In the genomic region with DNA sequence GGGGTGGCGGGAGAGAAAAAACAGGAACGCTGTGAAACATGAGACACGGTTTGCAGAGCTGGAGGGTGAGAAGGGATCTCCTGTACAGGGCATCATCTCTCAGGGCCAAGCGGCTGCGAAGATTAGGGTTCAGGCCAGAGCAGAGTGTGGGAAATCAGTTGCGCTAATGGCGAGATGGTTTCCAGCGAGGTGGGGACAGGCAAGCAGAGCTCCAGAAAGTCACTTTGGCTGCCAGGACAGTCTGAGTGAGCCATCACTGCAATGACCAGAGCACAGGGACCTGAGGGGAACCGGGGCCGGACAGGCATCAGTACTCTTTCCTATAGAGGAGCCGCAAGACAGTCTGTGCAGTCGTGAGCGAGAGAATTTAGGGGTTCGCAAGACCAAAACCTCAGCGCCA, we compare ENCODE assay signal across 11 mouse cellular contexts. TPM values are rescaled to one million over a fixed set of nuclear protein-coding genes. Genes with fewer than 3 reads are reported as not detected.
DNase-seq lines count a peak whose midpoint lies in the region; ATAC-seq lines count a peak whose summit lies in the region.
"Had no signal": no experiment of that assay in that cellular context is flagged by ENCODE, and none has a peak within 500 bp of the region (broad histone marks: within the 10 kb centered on the region; RNA-seq: fewer than 3 reads in every experiment).

No protein-coding gene starts in this region.

- H3K27ac ChIP-seq in heart, embryonic 13.5 days (replicated peaks) = no peak overlapping the region
- H3K27ac ChIP-seq in midbrain, embryonic 11.5 days (ENCODE audit: low read depth, low read length) = no peak overlapping the region
- H3K27ac ChIP-seq in midbrain, embryonic 15.5 days = no peak overlapping the region
- peak overlapping the region; percentile 54 for H3K27ac ChIP-seq in hindbrain, embryonic 11.5 days (ENCODE audit: low read depth, low read length)
- H3K27ac ChIP-seq in neural tube, embryonic 11.5 days (ENCODE audit: low read depth, low read length) = no peak overlapping the region

- no peaks in the 10 kb centered on the region for H3K36me3 ChIP-seq in heart, embryonic 13.5 days
- H3K36me3 ChIP-seq in midbrain, embryonic 11.5 days (ENCODE audit: control insufficient read depth, insufficient read depth, low read length) = no peaks in the 10 kb centered on the region
- H3K36me3 ChIP-seq in midbrain, embryonic 15.5 days (replicated peaks) = no peaks in the 10 kb centered on the region
- H3K36me3 ChIP-seq in hindbrain, embryonic 11.5 days (ENCODE audit: control insufficient read depth, insufficient read depth, low read length) = no peaks in the 10 kb centered on the region
- H3K36me3 ChIP-seq in neural tube, embryonic 11.5 days (ENCODE audit: control insufficient read depth, insufficient read depth, low read length) = no peaks in the 10 kb centered on the region

- intact Hi-C loops in gastrocnemius, postnatal 14 days (cut with DNase I; ENCODE audit: low total_unique reads) = no loop called here

- H3K9ac ChIP-seq in heart, embryonic 13.5 days = no peak overlapping the region
- H3K9ac ChIP-seq in midbrain, embryonic 11.5 days (ENCODE audit: low read length) = no peak overlapping the region
- no peak overlapping the region for H3K9ac ChIP-seq in midbrain, embryonic 15.5 days
- H3K9ac ChIP-seq in hindbrain, embryonic 11.5 days (ENCODE audit: low read depth, low read length) = peak overlapping the region; percentile 19; the same call in 1 of the 2 replicates
- H3K9ac ChIP-seq in neural tube, embryonic 11.5 days (ENCODE audit: low read length) = no peak overlapping the region

- 0 out of 2 replicates have a peak overlapping the region, but pooled peaks have one; percentile 18 for H3K4me2 ChIP-seq in heart, embryonic 13.5 days
- H3K4me2 ChIP-seq in midbrain, embryonic 11.5 days = no peak overlapping the region
- no peak overlapping the region for H3K4me2 ChIP-seq in midbrain, embryonic 15.5 days
- peak overlapping the region; percentile 11 for H3K4me2 ChIP-seq in hindbrain, embryonic 11.5 days (replicated peaks; ENCODE audit: low read depth, low read length)
- H3K4me2 ChIP-seq in neural tube, embryonic 11.5 days (ENCODE audit: low read depth) = no peak overlapping the region

- H3K4me1 ChIP-seq in heart, embryonic 13.5 days = peaks cover 11% of the 10 kb centered on the region
- peaks cover 4% of the 10 kb centered on the region for H3K4me1 ChIP-seq in midbrain, embryonic 11.5 days (ENCODE audit: control insufficient read depth, insufficient read depth, low read length)
- H3K4me1 ChIP-seq in midbrain, embryonic 15.5 days = peaks cover 6% of the 10 kb centered on the region
- H3K4me1 ChIP-seq in hindbrain, embryonic 11.5 days (replicated peaks; ENCODE audit: control insufficient read depth, insufficient read depth, low read length) = peaks cover 5% of the 10 kb centered on the region
- H3K4me1 ChIP-seq in neural tube, embryonic 11.5 days (ENCODE audit: control insufficient read depth, insufficient read depth, low read length) = peaks cover 6% of the 10 kb centered on the region; the same call in 1 of the 2 replicates

- ATAC-seq in heart, embryonic 13.5 days (ENCODE audit: extremely low read depth, insufficient number of reproducible peaks, low FRiP score, low TSS enrichment) = no peak
- ATAC-seq in midbrain, embryonic 11.5 days (ENCODE audit: low FRiP score) = no peak
- ATAC-seq in midbrain, embryonic 15.5 days (replicated peaks) = no peak
- 0 out of 2 replicates have a peak, but pooled peaks have one; percentile 20 for ATAC-seq in hindbrain, embryonic 11.5 days (ENCODE audit: low FRiP score)
- no peak for ATAC-seq in neural tube, embryonic 11.5 days (ENCODE audit: insufficient read depth, low FRiP score, low TSS enrichment)

- WGBS in heart, embryonic 13.5 days = 3% methylated on average over 15 of the region's 15 CpGs
- WGBS in midbrain, embryonic 11.5 days = 0% methylated on average over 15 of the region's 15 CpGs
- WGBS in midbrain, embryonic 15.5 days = 1% methylated on average over 15 of the region's 15 CpGs
- WGBS in hindbrain, embryonic 11.5 days = under 1% methylated on average over 15 of the region's 15 CpGs
- under 1% methylated on average over 15 of the region's 15 CpGs for WGBS in neural tube, embryonic 11.5 days

- no peak for DNase-seq in heart, adult 8-10 months (ENCODE audit: low spot score)
- peak; percentile 96 for DNase-seq in midbrain, embryonic 11.5 days (ENCODE audit: low spot score, missing footprints)
- DNase-seq in hindbrain, embryonic 11.5 days (ENCODE audit: low spot score) = peak; percentile 61
- peak; percentile 57 for DNase-seq in neural tube, embryonic 11.5 days (ENCODE audit: low spot score)
- DNase-seq in frontal cortex, adult 2 months (ENCODE audit: extremely low spot score in 1 of 2, low spot score in 1 of 2) = no peak
- DNase-seq in gastrocnemius, postnatal 14 days = no peak
- DNase-seq: gastrocnemius, postnatal 36 days; thymus, postnatal 14 days had no signal

- peaks cover 98% of the 10 kb centered on the region for H3K27me3 ChIP-seq in heart, embryonic 13.5 days (replicated peaks)
- H3K27me3 ChIP-seq in midbrain, embryonic 11.5 days (ENCODE audit: control insufficient read depth, insufficient read depth, low read length) = peaks cover 93% of the 10 kb centered on the region
- H3K27me3 ChIP-seq in midbrain, embryonic 15.5 days (replicated peaks) = peaks cover 85% of the 10 kb centered on the region
- peaks cover 72% of the 10 kb centered on the region for H3K27me3 ChIP-seq in hindbrain, embryonic 11.5 days (ENCODE audit: control insufficient read depth, insufficient read depth, low read length)
- peaks cover 94% of the 10 kb centered on the region for H3K27me3 ChIP-seq in neural tube, embryonic 11.5 days (ENCODE audit: control insufficient read depth, insufficient read depth, low read length)

- no peaks in the 10 kb centered on the region for H3K9me3 ChIP-seq in heart, embryonic 13.5 days
- H3K9me3 ChIP-seq in midbrain, embryonic 11.5 days (ENCODE audit: control insufficient read depth, low read length) = no peaks in the 10 kb centered on the region
- H3K9me3 ChIP-seq in midbrain, embryonic 15.5 days = no peaks in the 10 kb centered on the region
- H3K9me3 ChIP-seq in hindbrain, embryonic 11.5 days (ENCODE audit: control insufficient read depth, low read length) = no peaks in the 10 kb centered on the region
- H3K9me3 ChIP-seq in neural tube, embryonic 11.5 days (ENCODE audit: control insufficient read depth, low read length) = no peaks in the 10 kb centered on the region

- H3K4me3 ChIP-seq in heart, embryonic 13.5 days = no peak overlapping the region; the same call in 1 of the 2 replicates
- no peak overlapping the region for H3K4me3 ChIP-seq in midbrain, embryonic 11.5 days (ENCODE audit: low read depth, low read length)
- H3K4me3 ChIP-seq in midbrain, embryonic 15.5 days = no peak overlapping the region
- peak overlapping the region; percentile 22 for H3K4me3 ChIP-seq in hindbrain, embryonic 11.5 days (ENCODE audit: low read depth, low read length)
- no peak overlapping the region for H3K4me3 ChIP-seq in neural tube, embryonic 11.5 days (ENCODE audit: low read depth, low read length)

RNA-seq across cellular contexts. Expression of a gene that starts 3.9 kb away (rescaled TPM):
- polyA plus RNA-seq in heart, embryonic 13.5 days (2015; fragmentation: Nextera tagmentation; extraction: Ambion mirVana) = 0.33 and 0.44 TPM in 2 replicates
- not detected for total RNA-seq in heart, adult 8-10 months (2022)
- polyA plus RNA-seq in midbrain, embryonic 11.5 days (2014; fragmentation: Nextera tagmentation; extraction: Ambion mirVana) = 2.5 and 2.8 TPM in 2 replicates
- 0.80 and 1.5 TPM in 2 replicates for polyA plus RNA-seq in midbrain, embryonic 15.5 days (2015; fragmentation: Nextera tagmentation; extraction: Ambion mirVana)
- 41.8 and 42.3 TPM in 2 replicates for polyA plus RNA-seq in hindbrain, embryonic 11.5 days (2014; fragmentation: Nextera tagmentation; extraction: Ambion mirVana)
- polyA plus RNA-seq in neural tube, embryonic 11.5 days (2014; fragmentation: Nextera tagmentation; extraction: Ambion mirVana) = 1.5 and 3.2 TPM in 2 replicates
- 0.02 TPM in 1 of 2 replicates, not detected in the other for polyA plus RNA-seq in frontal cortex, adult 2 months (2012; rRNA removed)
- total RNA-seq in gastrocnemius, postnatal 14 days (2021) = not detected
- total RNA-seq: gastrocnemius, postnatal 36 days; left cerebral cortex, postnatal 36 days had no signal

Comparison
In these comparisons a context has a peak if more than half of its experiments do, and no peak if none do; other contexts are left out.
1. H3K4me2 ChIP-seq: peak in heart, embryonic 13.5 days (single experiment) and hindbrain, embryonic 11.5 days (single experiment); none in midbrain, embryonic 11.5 days (single experiment), midbrain, embryonic 15.5 days (single experiment) and neural tube, embryonic 11.5 days (single experiment).
2. DNase-seq: peak in midbrain, embryonic 11.5 days (single experiment), hindbrain, embryonic 11.5 days (single experiment) and neural tube, embryonic 11.5 days (single experiment); none in heart, adult 8-10 months (single experiment), frontal cortex, adult 2 months (0 of 2) and gastrocnemius, postnatal 14 days (single experiment).
3. RNA of a gene that starts 3.9 kb away (polyA plus RNA-seq): 41.8 to 42.3 TPM in hindbrain, embryonic 11.5 days; 2.5 to 2.8 TPM in midbrain, embryonic 11.5 days, 1.5 to 3.2 TPM in neural tube, embryonic 11.5 days, 0.80 to 1.5 TPM in midbrain, embryonic 15.5 days, 0.33 to 0.44 TPM in heart, embryonic 13.5 days and 0.02 TPM in frontal cortex, adult 2 months; every median in the first group is over 10 times any median in the second.